In the genomic region with DNA sequence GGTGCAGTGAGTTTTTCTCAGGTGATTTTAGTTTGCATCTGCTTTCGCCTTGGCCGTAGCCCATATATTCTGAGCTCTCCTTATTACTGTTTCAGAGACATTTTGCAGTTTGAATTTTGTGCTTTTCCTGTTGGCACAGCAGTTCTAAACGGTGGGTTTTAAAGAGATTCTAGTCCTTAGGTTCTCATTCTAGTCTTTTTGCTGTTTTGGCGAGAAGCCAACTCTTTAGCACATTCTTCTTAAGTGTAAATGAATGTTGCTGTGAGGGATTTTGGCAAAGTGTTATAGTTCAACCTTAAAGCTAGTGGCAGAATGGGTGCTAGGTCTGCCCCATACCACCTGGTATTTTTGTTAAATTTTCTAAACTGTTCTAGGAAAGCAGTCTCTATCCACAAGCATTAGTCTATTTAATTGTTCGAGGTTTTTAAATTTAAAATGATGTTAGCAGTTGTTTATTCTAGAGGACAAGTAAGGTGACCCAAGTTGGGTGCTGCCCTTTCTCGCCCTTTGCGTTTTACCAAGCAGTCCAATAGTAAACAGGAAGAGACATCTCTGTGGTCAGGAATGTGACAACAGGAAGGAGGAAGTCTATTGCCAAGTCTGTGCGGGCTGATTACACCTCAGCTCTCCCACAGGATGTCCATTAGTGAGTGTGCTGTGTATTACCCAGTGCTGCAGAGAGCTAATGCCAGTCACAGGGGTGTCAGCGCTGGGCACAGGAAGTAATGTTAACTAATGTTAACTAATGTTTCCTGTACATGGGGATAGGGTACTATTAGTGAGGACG, we compare ENCODE assay signal across 8 mouse cellular contexts. TPM values are rescaled to one million over a fixed set of nuclear protein-coding genes. Genes with fewer than 3 reads are reported as not detected.
DNase-seq lines count a peak whose midpoint lies in the region; ATAC-seq lines count a peak whose summit lies in the region.

No protein-coding gene starts in this region.

- H3K4me2 ChIP-seq in heart, embryonic 12.5 days = no peak overlapping the region
- peak overlapping the region; percentile 50 for H3K4me2 ChIP-seq in liver, embryonic 12.5 days
- H3K4me2 ChIP-seq in stomach, embryonic 16.5 days (ENCODE audit: low read depth, low read length) = no peak overlapping the region

- no peaks in the 10 kb centered on the region for H3K36me3 ChIP-seq in heart, embryonic 12.5 days
- H3K36me3 ChIP-seq in liver, embryonic 12.5 days = no peaks in the 10 kb centered on the region
- H3K36me3 ChIP-seq in stomach, embryonic 16.5 days (ENCODE audit: control insufficient read depth, insufficient read depth, low read length) = no peaks in the 10 kb centered on the region

- peaks cover 24% of the 10 kb centered on the region for H3K4me1 ChIP-seq in heart, embryonic 12.5 days (replicated peaks)
- peaks cover 76% of the 10 kb centered on the region for H3K4me1 ChIP-seq in liver, embryonic 12.5 days
- H3K4me1 ChIP-seq in stomach, embryonic 16.5 days (ENCODE audit: control insufficient read depth, insufficient read depth, low read length) = peaks cover 12% of the 10 kb centered on the region

- peak; percentile 15 to 45 for DNase-seq in spleen, postnatal 36 days (ENCODE audit: low spot score in 2 of 2)
- DNase-seq in spleen, postnatal 14 days (ENCODE audit: low spot score in 2 of 2) = no peak
- DNase-seq in cerebellum, postnatal 4 days (ENCODE audit: low spot score in 2 of 2) = no peak
- no peak for DNase-seq in embryo, embryonic 9.5 days (ENCODE audit: extremely low spot score)
- DNase-seq in cerebellum, adult 18-20 months = no peak

- no peaks in the 10 kb centered on the region for H3K9me3 ChIP-seq in heart, embryonic 12.5 days (replicated peaks)
- H3K9me3 ChIP-seq in liver, embryonic 12.5 days (replicated peaks) = no peaks in the 10 kb centered on the region
- no peaks in the 10 kb centered on the region for H3K9me3 ChIP-seq in stomach, embryonic 16.5 days (replicated peaks; ENCODE audit: control insufficient read depth, low read length)

- peak; percentile 75 for ATAC-seq in heart, embryonic 12.5 days (ENCODE audit: insufficient number of reproducible peaks, low FRiP score)
- peak; percentile 78 for ATAC-seq in liver, embryonic 12.5 days
- ATAC-seq in stomach, embryonic 16.5 days (ENCODE audit: insufficient read depth, low FRiP score) = 0 out of 2 replicates have a peak, but pooled peaks have one; percentile 44

- no peak overlapping the region for H3K4me3 ChIP-seq in heart, embryonic 12.5 days
- H3K4me3 ChIP-seq in liver, embryonic 12.5 days = no peak overlapping the region
- H3K4me3 ChIP-seq in stomach, embryonic 16.5 days (replicated peaks; ENCODE audit: low read length) = no peak overlapping the region

- WGBS in heart, embryonic 12.5 days = 53% methylated on average over 10 of the region's 10 CpGs
- WGBS in liver, embryonic 12.5 days (ENCODE audit: insufficient replicate concordance) = 25% methylated on average over 10 of the region's 10 CpGs
- 46% methylated on average over 10 of the region's 10 CpGs for WGBS in stomach, embryonic 16.5 days

- H3K9ac ChIP-seq in heart, embryonic 12.5 days = no peak overlapping the region
- peak overlapping the region; percentile 18 for H3K9ac ChIP-seq in liver, embryonic 12.5 days
- no peak overlapping the region for H3K9ac ChIP-seq in stomach, embryonic 16.5 days (ENCODE audit: low read length)

- no peaks in the 10 kb centered on the region for H3K27me3 ChIP-seq in heart, embryonic 12.5 days (replicated peaks)
- no peaks in the 10 kb centered on the region for H3K27me3 ChIP-seq in liver, embryonic 12.5 days (replicated peaks)
- no peaks in the 10 kb centered on the region for H3K27me3 ChIP-seq in stomach, embryonic 16.5 days (ENCODE audit: control insufficient read depth, insufficient read depth, low read length)

- H3K27ac ChIP-seq in heart, embryonic 12.5 days (ENCODE audit: poor library complexity, severe bottlenecking) = 0 out of 2 replicates have a peak overlapping the region, but pooled peaks have one; percentile 2
- H3K27ac ChIP-seq in liver, embryonic 12.5 days = peak overlapping the region; percentile 87
- H3K27ac ChIP-seq in stomach, embryonic 16.5 days (ENCODE audit: low read length) = peak overlapping the region; percentile 24; the same call in 1 of the 2 replicates

RNA-seq across cellular contexts. Expression of a gene that starts 11.1 kb away (rescaled TPM):
- polyA plus RNA-seq in heart, embryonic 12.5 days (2016; fragmentation: Nextera tagmentation; extraction: Ambion mirVana) = 21.7 and 21.8 TPM in 2 replicates
- 45.1 and 47.0 TPM in 2 replicates for polyA plus RNA-seq in liver, embryonic 12.5 days (2016; fragmentation: Nextera tagmentation; extraction: Ambion mirVana)
- polyA plus RNA-seq in stomach, embryonic 16.5 days (2015; fragmentation: Nextera tagmentation; extraction: Ambion mirVana) = 14.1 and 14.6 TPM in 2 replicates

Comparison
In these comparisons a context has a peak if more than half of its experiments do, and no peak if none do; other contexts are left out.
1. DNase-seq: peak in spleen, postnatal 36 days (2 of 2); none in spleen, postnatal 14 days (0 of 2), cerebellum, postnatal 4 days (0 of 2), embryo, embryonic 9.5 days (single experiment) and cerebellum, adult 18-20 months (0 of 2).
2. H3K27ac ChIP-seq: peak in every context shown above with its lines; median percentile 87 in liver, embryonic 12.5 days; 24 in stomach, embryonic 16.5 days; 2 in heart, embryonic 12.5 days.
3. Peak in every context shown above with its lines, with median percentiles within 50 percentile points of each other: ATAC-seq.